Comparison of ENCODE assay signal across 20 mouse cellular contexts in the genomic region with DNA sequence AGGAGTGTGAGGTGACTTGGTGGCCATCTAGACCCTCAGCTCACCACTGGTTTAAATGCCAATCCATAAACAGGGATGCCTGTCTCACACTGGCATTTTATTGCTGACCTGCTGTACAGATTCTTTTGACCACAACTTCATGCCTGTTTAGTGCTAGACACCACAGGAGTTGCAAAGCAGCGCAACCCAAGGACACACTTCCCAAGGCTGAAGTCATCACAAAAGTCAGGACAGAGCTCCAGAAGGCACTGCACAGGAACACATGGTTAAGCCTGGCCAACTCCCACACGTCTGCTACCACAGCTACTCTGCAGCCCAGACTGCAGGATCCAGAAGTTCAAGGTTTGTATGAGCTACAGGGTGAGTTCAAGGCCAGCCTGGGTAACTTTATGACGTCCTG. TPM values are rescaled to one million over a fixed set of nuclear protein-coding genes. Genes with fewer than 3 reads are reported as not detected.
DNase-seq lines count a peak whose midpoint lies in the region; ATAC-seq and TF ChIP-seq lines count a peak whose summit lies in the region.
"Had no signal": no experiment of that assay in that cellular context is flagged by ENCODE, and none has a peak within 500 bp of the region (broad histone marks: within the 10 kb centered on the region; RNA-seq: fewer than 3 reads in every experiment).

No protein-coding gene starts in this region.

- no peak overlapping the region for H3K4me2 ChIP-seq in liver, embryonic 16.5 days (ENCODE audit: low read depth, low read length)
- H3K4me2 ChIP-seq in liver, postnatal 0 days (ENCODE audit: low read depth, low read length) = no peak overlapping the region
- no peak overlapping the region for H3K4me2 ChIP-seq in stomach, embryonic 16.5 days (ENCODE audit: low read depth, low read length)
- H3K4me2 ChIP-seq: embryonic facial prominence, embryonic 12.5 days; hindbrain, embryonic 13.5 days; lung, embryonic 14.5 days; midbrain, embryonic 11.5 days; neural tube, embryonic 13.5 days had no signal

- 59% methylated on average over 3 of the region's 3 CpGs for WGBS in liver, embryonic 16.5 days (ENCODE audit: insufficient replicate concordance)
- 70% methylated on average over 3 of the region's 3 CpGs for WGBS in liver, postnatal 0 days (ENCODE audit: insufficient replicate concordance)
- 77% methylated on average over 3 of the region's 3 CpGs for WGBS in stomach, embryonic 16.5 days

- no peak overlapping the region for H3K4me3 ChIP-seq in liver, embryonic 16.5 days (ENCODE audit: low read depth, low read length)
- no peak overlapping the region for H3K4me3 ChIP-seq in liver, postnatal 0 days (ENCODE audit: low read depth, low read length)
- no peak overlapping the region for H3K4me3 ChIP-seq in stomach, embryonic 16.5 days (replicated peaks; ENCODE audit: low read length)
- H3K4me3 ChIP-seq: embryonic facial prominence, embryonic 12.5 days; hindbrain, embryonic 13.5 days; neural tube, embryonic 13.5 days had no signal

- peak; percentile 24; the same call in 1 of the 2 replicates for ATAC-seq in liver, embryonic 16.5 days (ENCODE audit: low read depth)
- no peak for ATAC-seq in liver, postnatal 0 days
- no peak for ATAC-seq in stomach, embryonic 16.5 days (ENCODE audit: insufficient read depth, low FRiP score)
- ATAC-seq: activated CD4-positive, CD25-positive, alpha-beta regulatory T cell, adult 4 months; Patski had no signal

- H3K4me1 ChIP-seq in liver, embryonic 16.5 days (ENCODE audit: control insufficient read depth, low read depth, low read length) = no peaks in the 10 kb centered on the region
- H3K4me1 ChIP-seq in liver, postnatal 0 days (ENCODE audit: insufficient read depth) = peaks cover 18% of the 10 kb centered on the region
- H3K4me1 ChIP-seq in stomach, embryonic 16.5 days (ENCODE audit: control insufficient read depth, insufficient read depth, low read length) = peaks cover 8% of the 10 kb centered on the region
- H3K4me1 ChIP-seq: hindbrain, embryonic 13.5 days; neural tube, embryonic 13.5 days had no signal

- no peak overlapping the region for H3K27ac ChIP-seq in liver, embryonic 16.5 days (ENCODE audit: low read length)
- H3K27ac ChIP-seq in liver, postnatal 0 days (ENCODE audit: low read depth) = no peak overlapping the region
- peak overlapping the region; percentile 40; the same call in 1 of the 2 replicates for H3K27ac ChIP-seq in stomach, embryonic 16.5 days (ENCODE audit: low read length)
- H3K27ac ChIP-seq: embryonic facial prominence, embryonic 12.5 days; hindbrain, embryonic 13.5 days; macrophage; neural tube, embryonic 13.5 days had no signal

- no peaks in the 10 kb centered on the region for H3K36me3 ChIP-seq in liver, embryonic 16.5 days (ENCODE audit: control insufficient read depth, insufficient read depth)
- no peaks in the 10 kb centered on the region for H3K36me3 ChIP-seq in liver, postnatal 0 days (replicated peaks; ENCODE audit: insufficient read depth, low read length)
- H3K36me3 ChIP-seq in stomach, embryonic 16.5 days (ENCODE audit: control insufficient read depth, insufficient read depth, low read length) = no peaks in the 10 kb centered on the region
- H3K36me3 ChIP-seq: embryonic facial prominence, embryonic 12.5 days; hindbrain, embryonic 13.5 days; neural tube, embryonic 13.5 days had no signal

- DNase-seq in heart, adult 11 months = peak; percentile 83
- no peak for DNase-seq in heart, postnatal 14 days
- no peak for DNase-seq in liver, postnatal 0 days
- DNase-seq in adrenal gland, postnatal 10 days = peak; percentile 45
- no peak for DNase-seq in cerebellum, adult 9-10 months
- no peak for DNase-seq in spleen, postnatal 10 days (ENCODE audit: low spot score in 2 of 2)
- DNase-seq: cerebellum, adult 18-20 months; forebrain, postnatal 0 days; kidney, adult 8-10 months; liver had no signal

- no peak for TF ChIP-seq EP300 in liver, postnatal 0 days (IDR thresholded peaks at IDR 0.05; ENCODE audit: low read depth)

- intact Hi-C loops in heart, postnatal 14 days (cut with DNase I) = no loop called here

- no peaks in the 10 kb centered on the region for H3K27me3 ChIP-seq in liver, embryonic 16.5 days (ENCODE audit: control insufficient read depth, insufficient read depth, low read depth, low read length)
- H3K27me3 ChIP-seq in liver, postnatal 0 days (ENCODE audit: insufficient read depth, low read length) = no peaks in the 10 kb centered on the region
- no peaks in the 10 kb centered on the region for H3K27me3 ChIP-seq in stomach, embryonic 16.5 days (ENCODE audit: control insufficient read depth, insufficient read depth, low read length)
- H3K27me3 ChIP-seq: embryonic facial prominence, embryonic 12.5 days; hindbrain, embryonic 13.5 days; neural tube, embryonic 13.5 days; Patski had no signal

- H3K9ac ChIP-seq in liver, embryonic 16.5 days (ENCODE audit: low read depth, low read length) = no peak overlapping the region
- no peak overlapping the region for H3K9ac ChIP-seq in liver, postnatal 0 days (replicated peaks)
- H3K9ac ChIP-seq in stomach, embryonic 16.5 days (ENCODE audit: low read length) = no peak overlapping the region
- H3K9ac ChIP-seq: embryonic facial prominence, embryonic 12.5 days; forebrain, postnatal 0 days; hindbrain, embryonic 13.5 days; lung, embryonic 14.5 days; neural tube, embryonic 13.5 days had no signal

- H3K9me3 ChIP-seq in liver, embryonic 16.5 days (replicated peaks; ENCODE audit: control insufficient read depth, low read length) = no peaks in the 10 kb centered on the region
- no peaks in the 10 kb centered on the region for H3K9me3 ChIP-seq in liver, postnatal 0 days (ENCODE audit: low read length)
- no peaks in the 10 kb centered on the region for H3K9me3 ChIP-seq in stomach, embryonic 16.5 days (replicated peaks; ENCODE audit: control insufficient read depth, low read length)
- H3K9me3 ChIP-seq: embryonic facial prominence, embryonic 12.5 days; hindbrain, embryonic 13.5 days; neural tube, embryonic 13.5 days had no signal

- no peak for TF ChIP-seq CTCF in liver, postnatal 0 days (IDR thresholded peaks at IDR 0.05; ENCODE audit: low read depth)

RNA-seq across cellular contexts. Expression of a gene that starts 40.8 kb away (rescaled TPM):
- 10 to 100 TPM; 19.6 to 22.3 TPM for total RNA-seq in heart, postnatal 14 days (2021)
- 54.4 and 56.6 TPM in 2 replicates for polyA plus RNA-seq in liver, embryonic 16.5 days (2015; fragmentation: Nextera tagmentation; extraction: Ambion mirVana)
- polyA plus RNA-seq in liver, postnatal 0 days (2015; fragmentation: Nextera tagmentation; extraction: Ambion mirVana) = 49.5 and 65.0 TPM in 2 replicates
- total RNA-seq in adrenal gland, postnatal 10 days (2021) = 10 to 100 TPM; 11.6 to 16.2 TPM
- polyA plus RNA-seq in stomach, embryonic 16.5 days (2015; fragmentation: Nextera tagmentation; extraction: Ambion mirVana) = 18.1 and 18.3 TPM in 2 replicates

Comparison
In these comparisons a context has a peak if more than half of its experiments do, and no peak if none do; other contexts are left out.
1. DNase-seq: peak in heart, adult 11 months (single experiment) and adrenal gland, postnatal 10 days (single experiment); none in heart, postnatal 14 days (0 of 2), liver, postnatal 0 days (single experiment), cerebellum, adult 9-10 months (single experiment) and spleen, postnatal 10 days (0 of 2).